Mouse (Mus musculus): Measurements from ENCODE around the gene Sh3d19. TPM values are rescaled to one million over a fixed set of nuclear protein-coding genes. Genes with fewer than 3 reads are reported as not detected.

Sh3d19 gene
- polyA plus RNA-seq, 1 experiment from 2014 or later = 14.4 TPM

DNA sequence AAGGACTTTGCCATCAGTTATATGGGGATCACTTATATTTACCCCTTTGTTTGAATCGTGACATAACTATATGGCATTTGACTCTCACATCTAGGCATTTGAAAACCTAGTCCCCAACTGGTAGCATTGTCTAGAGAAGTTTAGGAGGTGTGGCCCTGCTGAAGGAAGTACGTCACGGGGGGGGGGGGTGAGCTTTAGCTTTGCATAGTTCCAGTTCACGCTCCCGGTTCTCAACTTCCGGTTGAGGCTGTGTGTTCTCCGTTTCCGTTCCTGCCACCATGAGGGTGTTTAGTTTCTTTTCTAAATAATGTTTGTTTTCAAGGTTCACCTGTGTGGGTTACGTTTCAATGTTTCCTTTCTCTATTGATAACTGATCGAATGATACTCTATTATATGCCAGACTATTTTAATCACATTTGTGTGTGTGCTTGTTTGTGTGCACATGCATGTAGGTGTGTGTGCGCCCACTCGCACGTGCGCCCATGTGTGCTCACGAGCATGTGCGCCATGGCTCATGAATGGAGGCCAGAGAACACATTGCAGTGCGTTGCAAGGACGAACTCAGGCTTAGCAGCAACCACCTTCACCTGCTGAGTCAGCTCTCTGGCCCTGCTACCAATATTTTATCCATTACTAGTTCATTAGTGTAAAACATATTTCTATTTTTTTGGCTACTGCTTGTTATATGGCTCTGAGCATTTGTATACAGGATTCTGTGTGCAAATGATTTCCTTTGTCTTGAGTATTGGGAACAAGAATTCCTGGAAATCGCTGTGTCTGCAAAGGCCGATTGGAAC is 54.6 kb downstream of the Sh3d19 start:
- H3K4me3 ChIP-seq (replicated peaks; ENCODE audit: low read depth, low read length) = no peak overlapping the region
- no peak overlapping the region for H3K27ac ChIP-seq (replicated peaks; ENCODE audit: low read depth, low read length)
- ATAC-seq (ENCODE audit: low FRiP score, low TSS enrichment) (no peak), DNase-seq (no peak)
- 95% methylated on average over 20 of the region's 20 CpGs for WGBS
- no peak overlapping the region for H3K4me2 ChIP-seq (ENCODE audit: low read length)
- H3K4me1 ChIP-seq (ENCODE audit: control insufficient read depth, insufficient read depth, low read length) = no peaks in the 10 kb centered on the region
- H3K36me3 ChIP-seq (ENCODE audit: control insufficient read depth, insufficient read depth, low read length) = no peaks in the 10 kb centered on the region
- H3K9ac ChIP-seq (replicated peaks; ENCODE audit: low read length) = no peak overlapping the region
- H3K9me3 ChIP-seq (ENCODE audit: control insufficient read depth, low read length) = no peaks in the 10 kb centered on the region
- H3K27me3 ChIP-seq (ENCODE audit: control insufficient read depth, insufficient read depth, low read length) = no peaks in the 10 kb centered on the region

- H3K9ac ChIP-seq (replicated peaks; ENCODE audit: low read length) = no peak overlapping the region
- no peak overlapping the region for H3K4me3 ChIP-seq (replicated peaks; ENCODE audit: low read depth, low read length)
- H3K27me3 ChIP-seq (ENCODE audit: control insufficient read depth, insufficient read depth, low read length) = no peaks in the 10 kb centered on the region
- H3K4me2 ChIP-seq (ENCODE audit: low read length) = no peak overlapping the region
- no peak overlapping the region for H3K27ac ChIP-seq (replicated peaks; ENCODE audit: low read depth, low read length)
- DNase-seq (no peak), ATAC-seq (ENCODE audit: low FRiP score, low TSS enrichment) (no peak)
- 86% methylated on average over 15 of the region's 15 CpGs for WGBS
- no peaks in the 10 kb centered on the region for H3K9me3 ChIP-seq (ENCODE audit: control insufficient read depth, low read length)
- H3K36me3 ChIP-seq (ENCODE audit: control insufficient read depth, insufficient read depth, low read length) = no peaks in the 10 kb centered on the region
- no peaks in the 10 kb centered on the region for H3K4me1 ChIP-seq (ENCODE audit: control insufficient read depth, insufficient read depth, low read length)
These were observed 57.9 kb downstream of the Sh3d19 start for GRCm38 (mm10) chr3:86028658-86029375.

DNA sequence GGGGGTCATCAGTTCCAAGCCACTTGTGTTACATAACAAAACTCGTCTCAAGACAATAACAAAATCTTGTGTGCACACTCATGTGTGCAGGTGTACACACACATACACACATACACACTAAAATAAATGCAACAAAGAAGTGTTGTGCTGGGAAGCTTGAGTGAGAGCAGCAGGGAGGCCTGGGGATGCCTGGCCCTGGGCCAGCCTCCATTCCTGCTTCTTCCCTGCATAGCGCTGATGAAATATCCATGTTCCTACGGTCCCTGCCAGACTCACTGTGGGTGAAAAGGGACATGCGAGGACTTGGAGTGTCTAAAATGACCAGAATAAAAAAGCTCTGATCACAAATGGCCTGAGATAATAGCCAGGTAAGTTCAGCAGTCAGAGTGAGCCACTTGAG is 59.7 kb downstream of the Sh3d19 start:
- H3K27me3 ChIP-seq (ENCODE audit: control insufficient read depth, insufficient read depth, low read length) = no peaks in the 10 kb centered on the region
- H3K4me2 ChIP-seq (ENCODE audit: low read length) = no peak overlapping the region
- no peak for DNase-seq
- WGBS = 73% methylated on average over 4 of the region's 4 CpGs
- no peak overlapping the region for H3K4me3 ChIP-seq (replicated peaks; ENCODE audit: low read depth, low read length)
- no peak for ATAC-seq (ENCODE audit: low FRiP score, low TSS enrichment)
- H3K27ac ChIP-seq (replicated peaks; ENCODE audit: low read depth, low read length) = no peak overlapping the region
- no peaks in the 10 kb centered on the region for H3K4me1 ChIP-seq (ENCODE audit: control insufficient read depth, insufficient read depth, low read length)
- H3K36me3 ChIP-seq (ENCODE audit: control insufficient read depth, insufficient read depth, low read length) = no peaks in the 10 kb centered on the region
- H3K9ac ChIP-seq (replicated peaks; ENCODE audit: low read length) = no peak overlapping the region
- no peaks in the 10 kb centered on the region for H3K9me3 ChIP-seq (ENCODE audit: control insufficient read depth, low read length)

DNA sequence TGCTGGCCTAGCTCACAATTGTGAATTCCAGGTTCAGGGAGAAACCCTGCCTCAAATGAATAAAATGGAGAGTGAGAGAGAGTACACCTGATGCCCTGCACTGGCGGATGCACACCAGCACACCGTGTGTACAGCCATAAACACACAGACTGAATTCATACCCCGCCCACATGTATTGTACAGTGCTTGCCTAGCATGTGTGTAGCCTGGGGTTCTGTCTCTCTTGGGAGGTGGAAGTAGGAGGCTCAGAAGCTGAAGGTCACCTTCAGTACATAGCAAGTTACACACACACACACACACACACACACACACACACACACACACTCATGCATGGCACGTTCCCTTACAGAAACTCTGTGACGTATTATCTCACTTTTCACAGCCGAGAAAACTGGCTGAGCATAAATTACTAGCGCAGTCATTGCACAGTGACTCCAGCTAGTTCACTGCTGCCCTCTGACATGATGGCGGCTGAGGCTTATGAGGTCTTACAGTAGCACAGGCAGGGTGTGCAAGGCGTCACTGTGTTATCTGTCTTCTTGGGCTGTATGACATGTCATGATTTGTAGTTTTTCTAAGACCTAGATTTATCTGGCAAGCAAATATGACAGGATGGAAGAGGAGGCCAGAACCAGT is 62.7 kb downstream of the Sh3d19 start:
- ATAC-seq (ENCODE audit: low FRiP score, low TSS enrichment) (no peak), DNase-seq (no peak)
- Histone ChIP-seq H3K9me3 (ENCODE audit: control insufficient read depth, low read length) (no peaks in the 10 kb centered on the region), H3K4me3 (replicated peaks; ENCODE audit: low read depth, low read length) (no peak overlapping the region), H3K4me1 (ENCODE audit: control insufficient read depth, insufficient read depth, low read length) (0 out of 2 replicates have a peak, but pooled peaks cover 1% of the 10 kb centered on the region), H3K4me2 (ENCODE audit: low read length) (no peak overlapping the region), H3K27me3 (ENCODE audit: control insufficient read depth, insufficient read depth, low read length) (no peaks in the 10 kb centered on the region), H3K9ac (replicated peaks; ENCODE audit: low read length) (no peak overlapping the region), H3K27ac (replicated peaks; ENCODE audit: low read depth, low read length) (no peak overlapping the region), H3K36me3 (ENCODE audit: control insufficient read depth, insufficient read depth, low read length) (no peaks in the 10 kb centered on the region)
- WGBS = 88% methylated on average over 9 of the region's 9 CpGs

GRCm38 (mm10) chr3:86037926-86038484 is 67.1 kb downstream of the Sh3d19 start:
- H3K27ac ChIP-seq (replicated peaks; ENCODE audit: low read depth, low read length) = no peak overlapping the region
- H3K36me3 ChIP-seq (ENCODE audit: control insufficient read depth, insufficient read depth, low read length) = no peaks in the 10 kb centered on the region
- ATAC-seq (ENCODE audit: low FRiP score, low TSS enrichment) = no peak
- 91% methylated on average over 9 of the region's 9 CpGs for WGBS
- H3K4me1 ChIP-seq (ENCODE audit: control insufficient read depth, insufficient read depth, low read length) = 0 out of 2 replicates have a peak, but pooled peaks cover 3% of the 10 kb centered on the region
- DNase-seq = no peak
- no peak overlapping the region for H3K4me3 ChIP-seq (replicated peaks; ENCODE audit: low read depth, low read length)
- no peaks in the 10 kb centered on the region for H3K27me3 ChIP-seq (ENCODE audit: control insufficient read depth, insufficient read depth, low read length)
- H3K9me3 ChIP-seq (ENCODE audit: control insufficient read depth, low read length) = no peaks in the 10 kb centered on the region
- no peak overlapping the region for H3K9ac ChIP-seq (replicated peaks; ENCODE audit: low read length)
- H3K4me2 ChIP-seq (ENCODE audit: low read length) = no peak overlapping the region

DNA sequence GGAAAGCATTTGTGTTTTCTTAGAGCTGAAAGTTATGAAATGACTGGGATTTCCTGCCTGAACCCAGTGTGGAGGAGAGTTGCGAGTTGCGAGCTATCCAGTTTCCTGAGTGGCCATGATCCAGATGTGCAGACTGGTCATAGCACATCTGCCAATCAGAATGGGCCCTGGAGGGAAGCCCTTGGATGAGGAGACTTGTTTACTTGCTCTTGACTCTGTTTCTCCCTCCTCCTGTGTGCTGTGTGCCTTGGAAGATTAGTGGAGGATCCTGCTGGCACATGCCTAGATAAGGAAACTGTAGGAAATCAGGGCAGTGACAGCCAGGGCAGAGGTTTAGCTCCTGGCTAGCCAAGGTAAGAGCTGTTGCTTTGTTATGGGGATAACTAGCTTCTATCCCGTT is 67.7 kb downstream of the Sh3d19 start:
- H3K4me2 ChIP-seq (ENCODE audit: low read length) = no peak overlapping the region
- no peak overlapping the region for H3K4me3 ChIP-seq (replicated peaks; ENCODE audit: low read depth, low read length)
- H3K27me3 ChIP-seq (ENCODE audit: control insufficient read depth, insufficient read depth, low read length) = no peaks in the 10 kb centered on the region
- H3K4me1 ChIP-seq (ENCODE audit: control insufficient read depth, insufficient read depth, low read length) = 0 out of 2 replicates have a peak, but pooled peaks cover 3% of the 10 kb centered on the region
- DNase-seq (no peak), ATAC-seq (ENCODE audit: low FRiP score, low TSS enrichment) (no peak)
- H3K27ac ChIP-seq (replicated peaks; ENCODE audit: low read depth, low read length) = no peak overlapping the region
- no peaks in the 10 kb centered on the region for H3K9me3 ChIP-seq (ENCODE audit: control insufficient read depth, low read length)
- WGBS = 58% methylated on average over 3 of the region's 3 CpGs
- H3K9ac ChIP-seq (replicated peaks; ENCODE audit: low read length) = no peak overlapping the region
- no peaks in the 10 kb centered on the region for H3K36me3 ChIP-seq (ENCODE audit: control insufficient read depth, insufficient read depth, low read length)

GRCm38 (mm10) chr3:86040286-86041201 is 69.6 kb downstream of the Sh3d19 start:
- H3K9me3 ChIP-seq (ENCODE audit: control insufficient read depth, low read length) = no peaks in the 10 kb centered on the region
- 73% methylated on average over 14 of the region's 14 CpGs for WGBS
- H3K4me3 ChIP-seq (replicated peaks; ENCODE audit: low read depth, low read length) = no peak overlapping the region
- ATAC-seq (ENCODE audit: low FRiP score, low TSS enrichment) (no peak), DNase-seq (no peak)
- H3K4me1 ChIP-seq (ENCODE audit: control insufficient read depth, insufficient read depth, low read length) = 0 out of 2 replicates have a peak, but pooled peaks cover 3% of the 10 kb centered on the region
- H3K27ac ChIP-seq (replicated peaks; ENCODE audit: low read depth, low read length) = no peak overlapping the region
- no peak overlapping the region for H3K4me2 ChIP-seq (ENCODE audit: low read length)
- no peaks in the 10 kb centered on the region for H3K36me3 ChIP-seq (ENCODE audit: control insufficient read depth, insufficient read depth, low read length)
- no peak overlapping the region for H3K9ac ChIP-seq (replicated peaks; ENCODE audit: low read length)
- H3K27me3 ChIP-seq (ENCODE audit: control insufficient read depth, insufficient read depth, low read length) = no peaks in the 10 kb centered on the region

Measured in midbrain, embryonic 14.5 days (tissue).